Mouse (Mus musculus) heart, adult 8-10 months (tissue): ENCODE data around the gene Klf13. TPM values are rescaled to one million over a fixed set of nuclear protein-coding genes. Genes with fewer than 3 reads are reported as not detected.

Experiments used
- DNase-seq: peaks from one replicate; pipeline ENCODE4 v3.0.0; 2022; ENCODE audit warnings: low spot score
- total RNA-seq, 4 experiments: library from RNA; stranded (reverse); gene quantifications; 2 replicates each; pipeline ENCODE4 v1.2.4; 2022

The Klf13 gene
- 10 to 100 TPM; 39.6 to 53.1 (median 47.7) TPM for total RNA-seq

DNA sequence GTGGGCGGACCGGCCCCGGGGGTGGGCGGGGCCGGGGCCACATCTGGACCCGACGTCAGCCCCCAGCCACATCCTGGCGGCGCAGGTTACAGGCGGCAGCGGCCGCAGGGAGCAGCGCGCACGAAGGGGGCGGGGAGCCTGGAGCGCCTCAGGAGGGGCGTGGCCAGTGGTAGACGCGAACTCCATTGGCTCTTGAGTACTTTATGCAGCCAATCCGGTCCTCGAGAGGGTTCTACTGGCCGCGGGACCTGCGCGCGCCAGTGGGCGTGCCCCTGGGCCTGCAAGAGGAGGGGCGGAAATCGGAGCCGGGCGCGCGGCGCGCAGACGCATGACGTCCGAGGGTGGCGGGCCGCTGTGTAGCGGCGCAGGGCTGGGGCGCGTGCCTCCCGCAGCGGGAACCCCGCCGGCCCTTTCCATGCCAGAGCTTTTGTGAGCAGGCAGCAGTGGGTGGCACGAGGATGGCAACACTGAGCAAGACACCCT, at the start of gene Klf13:
Klf13 (minus strand) TSS at position 2 of the 483 bp plus-strand sequence.
- peak; percentile 98 for DNase-seq

DNA sequence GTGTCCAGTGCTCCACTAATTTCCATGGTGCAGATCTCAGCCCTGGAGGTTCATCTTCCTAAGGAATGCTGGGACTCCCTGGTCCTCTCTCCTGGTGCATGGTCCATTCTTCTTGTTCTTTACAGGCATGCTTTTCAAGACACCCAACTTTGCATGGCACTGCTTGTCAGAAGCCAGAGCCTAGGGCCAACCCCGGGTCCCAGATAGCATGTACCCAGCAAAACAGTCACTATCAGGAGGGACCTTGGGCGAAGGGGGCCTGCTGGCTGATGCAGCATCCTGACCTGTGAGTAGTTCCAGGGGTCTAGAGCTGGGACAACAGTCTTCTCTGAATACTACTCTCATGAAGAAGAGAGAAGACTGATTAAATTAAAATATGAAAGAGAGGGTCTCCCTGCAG, 49.7 kb upstream of the Klf13 start:
- no peak for DNase-seq

DNA sequence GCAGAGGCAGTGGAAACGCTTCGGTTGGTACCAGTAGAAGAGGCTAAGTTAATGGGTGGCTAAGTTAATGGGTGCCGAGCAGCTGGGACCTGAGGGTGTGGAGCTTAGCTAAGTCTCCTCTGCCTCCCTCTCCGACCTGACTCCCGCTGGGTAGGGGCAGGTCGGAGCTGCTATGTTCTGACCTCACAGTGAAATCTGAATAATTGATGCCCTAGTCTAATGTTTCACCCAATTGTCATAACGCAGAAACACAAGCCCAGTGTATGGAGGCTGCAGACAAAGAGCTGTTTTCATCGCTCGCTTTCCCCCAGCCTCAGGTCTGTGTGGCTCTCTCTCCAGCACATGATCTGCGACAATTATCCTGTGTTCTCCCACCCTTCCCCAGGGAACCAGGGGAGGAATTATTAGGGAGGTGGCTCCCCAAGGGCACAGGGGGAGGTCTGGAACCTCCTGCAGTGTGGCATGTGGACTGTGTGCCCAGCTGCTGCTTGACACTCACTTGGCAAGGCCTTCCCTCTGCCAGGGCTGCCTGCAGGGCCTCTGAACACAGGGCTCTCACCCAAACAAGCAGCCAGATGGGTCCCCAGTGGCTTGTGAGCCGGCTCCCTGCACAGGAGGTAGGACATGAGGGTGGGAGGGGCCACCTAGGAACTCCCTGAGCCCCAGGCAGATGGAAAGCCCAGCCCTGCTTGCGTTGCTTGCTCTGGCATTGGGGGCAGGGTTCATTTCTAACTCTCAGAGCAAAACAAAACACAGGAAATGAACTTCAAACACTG, 47.9 kb upstream of the Klf13 start:
- no peak for DNase-seq

DNA sequence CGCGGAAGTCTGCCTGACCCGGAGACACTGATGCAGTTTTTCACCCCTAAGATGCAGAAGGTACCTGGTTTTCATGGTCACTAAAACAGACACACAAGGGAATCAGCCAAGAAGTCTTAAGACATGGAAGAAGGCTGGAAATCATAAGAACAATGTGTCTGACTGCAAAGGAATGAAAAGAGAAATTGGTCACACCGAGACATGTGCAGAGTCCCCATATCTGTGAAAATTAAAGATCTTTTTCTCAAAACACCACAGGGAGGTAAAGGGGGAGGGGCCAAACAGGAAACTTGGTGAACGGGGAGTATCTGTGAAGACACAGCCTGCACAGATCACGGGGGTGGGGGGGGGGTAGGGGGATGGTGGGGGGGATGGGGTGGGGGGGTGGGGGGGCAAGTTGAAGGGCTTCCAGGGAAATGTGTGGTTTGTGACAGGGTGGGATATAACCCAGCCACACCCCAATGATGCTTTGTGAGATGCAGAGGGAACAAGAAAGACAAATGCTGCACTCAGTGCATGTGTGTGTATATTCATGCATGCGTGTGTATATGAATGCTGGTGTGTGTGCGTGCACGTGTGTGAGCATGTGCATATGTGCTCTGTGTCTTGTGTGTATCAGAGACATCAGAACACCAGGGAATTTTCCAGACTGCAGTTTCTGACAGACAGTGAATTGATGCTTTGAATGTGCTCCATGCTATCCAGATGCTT, 47.1 kb upstream of the Klf13 start:
- no peak for DNase-seq

DNA sequence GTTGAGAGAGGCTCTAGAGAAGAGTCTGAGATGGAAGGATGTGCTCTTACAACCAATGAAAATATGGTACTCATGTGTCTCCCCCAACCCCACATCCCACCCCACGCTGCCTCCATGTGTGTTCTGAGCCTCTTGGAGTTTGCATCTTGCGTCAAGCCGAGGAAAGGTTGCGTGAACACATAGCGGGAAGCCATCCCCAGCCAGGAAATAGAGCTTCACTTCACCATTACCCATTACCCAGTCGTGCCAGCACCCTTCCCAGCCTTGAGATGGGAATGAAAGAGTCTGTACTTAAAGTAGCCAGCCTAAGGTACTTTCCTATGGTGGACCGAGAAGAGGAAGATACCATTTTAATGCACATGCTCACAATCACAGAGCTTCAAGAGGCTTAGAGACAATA, 46.6 kb upstream of the Klf13 start:
- no peak for DNase-seq

DNA sequence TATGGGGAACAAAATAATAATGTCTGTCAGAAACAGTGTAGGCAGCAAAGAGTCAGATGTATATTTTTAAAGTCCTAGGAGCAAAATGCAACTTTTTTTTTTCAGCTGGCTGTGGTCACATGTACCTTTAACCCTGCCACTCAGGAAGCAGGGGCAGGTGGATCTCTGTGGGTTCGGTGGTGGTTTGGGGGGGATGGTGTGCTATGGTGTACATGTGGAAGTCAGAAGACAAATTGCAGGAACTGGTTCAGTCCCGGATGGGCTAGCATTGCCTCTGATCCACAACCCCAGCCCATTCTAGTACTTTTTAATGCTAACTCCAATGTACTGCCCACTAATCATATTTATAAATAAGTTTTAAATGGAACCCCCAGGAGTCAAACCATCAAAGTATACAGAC, 45.6 kb upstream of the Klf13 start:
- DNase-seq, result no peak

DNA sequence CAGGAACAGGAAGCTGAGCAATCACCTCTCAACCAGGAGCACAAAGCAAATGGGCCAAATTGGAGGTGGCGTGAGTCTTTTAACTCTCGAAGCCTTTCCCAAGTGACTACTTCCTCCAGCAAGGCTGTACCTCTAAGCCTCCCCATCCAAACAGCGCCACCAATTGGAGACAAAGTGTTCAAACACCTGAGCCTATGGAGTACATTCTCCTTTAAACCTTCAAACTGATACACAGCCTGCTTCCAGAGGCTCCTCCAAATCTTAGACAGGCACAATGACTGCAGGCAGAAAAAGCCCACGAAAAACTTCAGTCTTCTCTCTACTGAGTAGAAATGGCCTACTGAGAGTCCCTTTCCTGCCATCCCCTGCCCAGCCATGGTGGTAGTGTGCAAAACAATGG, 38.9 kb upstream of the Klf13 start:
- no peak for DNase-seq

DNA sequence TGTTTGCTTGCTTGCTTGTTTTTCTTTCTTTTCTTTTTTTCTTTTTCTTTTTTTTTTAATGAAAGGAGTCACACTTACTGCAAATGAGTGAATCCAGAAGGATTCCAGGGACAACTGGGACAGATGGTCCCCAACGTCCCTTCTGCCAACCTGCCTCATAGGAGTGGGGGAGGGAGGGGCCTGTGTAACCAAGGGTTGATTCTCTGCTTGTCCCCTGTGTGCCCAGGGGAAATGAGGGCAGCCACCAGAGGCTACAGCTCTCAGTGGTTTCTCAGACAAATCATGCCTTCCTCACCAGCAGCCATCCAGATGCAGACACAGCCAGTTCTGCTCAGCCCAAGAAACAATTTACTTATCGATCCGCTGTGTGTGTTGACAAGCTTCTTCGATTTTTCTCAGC, 32.3 kb upstream of the Klf13 start:
- no peak for DNase-seq

DNA sequence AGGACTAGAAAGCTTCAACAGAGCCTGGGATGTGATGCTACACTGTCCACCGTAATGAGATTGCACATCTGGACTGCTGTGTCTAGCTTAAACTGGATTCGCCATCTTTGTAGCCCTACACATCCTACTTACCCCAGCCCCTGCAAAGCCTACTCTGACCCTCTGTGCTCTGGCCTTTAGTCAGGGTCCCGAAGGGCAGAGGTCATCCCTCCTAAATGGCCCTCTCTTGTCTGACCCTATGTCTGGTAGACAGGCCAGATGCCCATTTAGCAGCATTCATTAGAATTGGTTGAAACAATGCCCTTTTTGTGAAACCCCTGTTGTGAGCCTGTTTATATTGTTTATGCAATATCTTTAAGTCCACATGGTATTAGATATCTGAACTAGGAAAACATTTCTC, 31.2 kb upstream of the Klf13 start:
- no peak for DNase-seq

DNA sequence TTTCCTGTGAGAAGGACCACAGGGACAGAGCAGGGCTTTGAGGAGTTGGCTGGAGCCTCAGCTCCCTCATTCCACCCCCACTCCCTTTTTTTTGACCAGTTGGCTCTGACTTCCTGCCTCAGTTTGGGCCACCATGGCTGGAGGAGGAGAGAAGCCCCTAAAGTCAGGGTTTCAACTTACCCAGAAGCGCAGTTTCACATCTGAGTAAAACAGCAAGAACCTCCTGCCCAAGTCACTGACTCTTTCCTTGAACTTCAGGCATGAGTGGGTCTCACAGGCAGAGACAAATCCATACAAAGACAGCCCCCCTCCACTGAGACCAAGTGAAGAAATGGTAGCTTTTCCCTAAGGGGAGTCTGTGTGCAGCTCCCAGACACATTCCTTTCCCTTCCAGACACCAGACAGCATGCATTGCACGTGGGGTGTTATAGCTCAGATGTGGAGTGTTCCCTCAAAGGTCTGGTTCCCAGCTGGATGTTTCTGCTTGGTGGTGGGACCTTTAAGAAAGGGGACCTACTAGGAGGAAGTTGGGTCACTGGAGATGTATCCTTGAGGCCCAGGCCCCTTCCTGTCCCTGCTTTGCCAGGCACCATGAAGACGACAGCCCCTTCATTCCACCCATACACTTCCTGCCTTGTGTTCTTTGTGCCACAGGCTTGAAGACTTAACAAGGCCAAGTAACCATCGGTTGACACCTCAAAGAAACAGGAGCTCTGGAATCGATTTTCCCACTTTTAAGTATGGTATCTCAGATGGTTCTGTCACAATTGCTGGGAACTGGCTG, 27.1 kb upstream of the Klf13 start:
- DNase-seq, result no peak

DNA sequence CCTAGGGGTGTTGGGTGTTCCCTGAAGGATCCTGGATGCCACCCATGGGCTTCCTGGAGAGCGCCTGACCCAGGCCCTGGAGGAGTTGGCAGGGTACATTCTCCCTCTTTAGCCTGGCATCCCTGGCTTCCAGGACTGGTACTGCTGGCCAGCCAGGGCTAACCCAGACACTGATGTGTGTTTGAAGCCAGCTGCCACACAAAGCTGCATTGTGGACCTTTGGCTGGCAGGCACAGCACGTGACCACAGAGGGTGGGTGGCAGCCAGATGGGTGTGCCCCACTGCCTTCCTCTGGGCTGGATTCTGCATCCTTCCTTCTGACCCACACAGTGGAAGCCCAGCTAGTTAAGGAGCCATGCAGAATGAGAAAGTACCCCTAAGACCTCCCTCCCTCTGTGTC, 26.4 kb upstream of the Klf13 start:
- DNase-seq, result peak; percentile 76

DNA sequence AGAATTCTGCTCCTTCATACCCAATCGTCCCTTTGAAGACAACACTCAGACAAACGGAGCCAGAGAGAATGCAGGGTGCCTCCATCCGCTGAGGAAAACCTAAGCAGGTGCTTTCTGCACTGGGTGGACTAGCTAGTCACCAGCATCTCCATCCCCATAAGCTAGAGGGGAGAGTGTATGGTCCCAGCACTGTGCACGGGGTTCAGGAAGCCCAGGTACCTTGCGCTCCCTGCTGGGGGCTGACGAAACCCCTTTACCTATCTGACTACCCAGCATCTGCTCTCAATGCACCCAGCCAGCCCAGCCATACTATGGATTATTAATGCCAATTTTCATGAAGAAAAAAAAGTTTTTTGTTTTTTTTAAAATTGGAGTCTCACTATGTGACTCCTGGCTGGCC, 25.4 kb upstream of the Klf13 start:
- no peak for DNase-seq

DNA sequence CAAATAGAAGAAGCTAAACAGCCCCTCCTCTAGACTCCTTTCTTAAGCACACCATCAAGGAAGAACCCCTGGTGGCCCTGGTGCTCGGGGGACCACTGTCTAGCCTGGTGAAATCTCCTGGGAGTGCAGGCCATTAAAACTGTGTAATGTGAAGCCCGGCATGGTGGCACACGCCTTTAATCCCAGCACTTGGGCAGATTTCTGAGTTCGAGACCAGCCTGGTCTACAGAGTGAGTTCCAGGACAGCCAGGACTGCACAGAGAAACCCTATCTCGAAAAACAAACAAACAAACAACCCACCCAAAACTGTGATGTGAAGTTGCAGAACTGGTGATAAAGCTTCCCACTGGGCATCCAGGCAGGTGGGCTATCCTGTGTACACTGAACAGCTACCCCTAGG, 24.9 kb upstream of the Klf13 start:
- no peak for DNase-seq

DNA sequence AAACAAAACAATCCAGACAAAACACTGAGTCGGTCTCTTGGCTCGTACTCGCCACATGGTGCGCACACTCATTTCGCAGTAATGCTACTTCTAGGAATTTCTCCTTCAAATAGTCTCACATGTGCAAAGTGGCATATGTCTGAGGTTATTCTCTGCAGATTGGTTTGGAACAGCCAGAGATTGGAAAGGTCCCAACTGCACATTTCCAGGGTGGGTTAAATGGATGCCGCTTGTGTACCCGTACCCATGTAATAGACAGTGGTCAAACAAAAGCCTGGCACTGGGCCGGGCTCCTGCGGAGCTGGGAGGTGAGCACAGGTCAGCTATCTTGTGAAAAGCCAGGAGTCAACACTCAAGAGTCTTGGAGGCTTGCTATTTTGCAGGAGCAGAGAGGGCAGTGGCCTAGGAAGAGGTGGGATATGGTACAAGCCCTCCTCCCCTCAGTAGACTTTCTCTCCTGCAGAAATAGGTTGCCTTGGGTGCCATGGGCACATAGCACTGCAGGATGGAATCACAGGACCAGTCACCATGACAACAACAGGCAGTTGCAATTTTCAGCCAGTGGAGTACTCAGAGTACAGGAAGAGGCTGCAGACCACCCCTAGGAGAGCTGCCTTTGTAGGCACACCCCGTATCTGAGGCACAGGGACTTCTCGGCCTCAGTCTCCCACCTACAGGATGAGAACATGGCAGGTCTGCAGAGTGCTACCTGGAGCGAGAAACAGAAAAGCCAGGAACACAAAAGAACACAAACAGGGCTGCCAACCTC, 19.3 kb upstream of the Klf13 start:
- no peak for DNase-seq

DNA sequence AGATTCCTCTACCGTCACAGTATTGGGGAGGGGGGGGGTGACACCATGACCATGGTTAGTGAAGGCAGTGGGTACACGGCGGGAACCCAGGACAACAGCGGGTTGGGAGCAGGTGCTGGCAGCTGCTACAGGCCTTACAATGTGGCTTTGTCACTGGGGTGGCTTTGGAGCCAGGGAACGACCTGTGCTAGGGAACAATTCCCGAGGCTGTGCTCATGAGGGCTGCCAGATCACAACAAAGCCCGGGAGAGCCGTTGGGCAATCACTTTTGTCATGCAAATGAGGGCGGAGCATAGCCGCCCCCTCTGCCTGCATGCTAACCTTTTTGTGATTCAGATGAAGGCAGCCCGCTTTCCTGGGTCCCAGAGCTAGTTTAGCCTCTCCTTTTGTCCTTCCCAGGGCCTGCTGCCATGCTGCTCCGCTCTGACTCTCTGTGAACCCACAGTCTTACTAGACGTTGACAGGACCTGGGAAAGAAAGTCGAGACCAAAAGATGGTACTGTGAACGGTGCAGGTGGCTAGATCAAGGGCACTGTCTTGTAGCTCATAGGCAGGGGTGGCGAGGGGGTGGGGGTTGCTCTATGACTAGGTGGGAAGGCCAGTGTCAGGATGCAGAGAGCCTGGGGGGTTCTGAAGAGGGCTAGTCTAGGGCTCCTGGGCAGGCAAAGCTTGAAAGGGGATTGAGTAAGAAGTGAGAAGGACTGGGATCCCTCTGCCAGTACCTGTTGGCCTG, 18.4 kb upstream of the Klf13 start:
- DNase-seq, result no peak

DNA sequence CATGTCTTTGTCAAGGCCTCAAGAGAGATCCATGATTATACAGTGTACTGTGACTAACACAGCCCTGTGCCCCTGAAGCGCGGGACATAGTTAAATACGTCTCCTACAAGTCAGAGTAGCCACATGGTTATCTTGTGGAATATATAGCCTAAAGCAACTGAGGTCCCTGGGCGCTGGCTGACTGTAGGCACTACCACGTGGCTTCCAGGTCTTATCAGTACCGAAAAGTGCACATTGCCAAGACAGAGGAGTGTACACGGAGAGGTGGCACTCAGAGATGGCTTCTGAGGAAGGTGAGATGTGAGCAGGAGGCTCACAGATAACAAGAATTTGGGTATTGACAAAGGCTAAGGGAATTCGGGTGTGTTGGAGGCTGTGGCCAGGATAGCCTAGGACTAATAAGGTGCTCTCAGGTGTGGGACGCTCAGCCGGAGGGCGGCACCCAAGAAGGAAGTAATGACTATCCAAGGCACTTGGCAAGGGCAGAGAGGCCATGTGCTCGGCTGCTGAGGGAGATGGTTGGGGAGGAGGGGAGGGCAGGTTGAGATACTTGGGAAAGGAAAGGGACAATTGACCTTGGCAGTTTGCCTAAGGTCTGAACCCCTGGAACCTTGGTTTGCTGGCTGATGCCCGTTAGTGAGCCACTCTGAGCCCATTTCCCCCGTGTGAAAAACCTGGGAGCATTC, 17.6 kb upstream of the Klf13 start:
- no peak for DNase-seq

DNA sequence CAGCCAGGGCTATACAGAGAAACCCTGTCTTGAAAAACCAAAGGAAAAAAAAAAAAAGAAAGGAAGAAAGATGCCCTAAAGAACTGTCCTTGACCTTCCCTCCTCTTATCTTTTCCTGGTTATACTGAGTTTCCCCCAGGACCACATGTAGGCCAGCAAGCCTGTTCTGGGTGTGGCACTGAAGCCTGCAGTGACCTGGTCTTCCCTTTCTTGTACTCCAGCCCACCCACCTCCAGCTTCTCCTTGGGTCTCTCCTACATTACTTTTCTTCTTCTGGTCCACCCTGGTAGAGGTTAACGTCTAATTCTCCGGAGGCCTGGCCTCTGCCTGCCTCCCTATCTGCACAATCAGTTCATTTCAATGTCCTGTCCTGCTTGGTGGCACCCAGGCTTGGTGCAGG, 16.7 kb upstream of the Klf13 start:
- DNase-seq, result no peak

DNA sequence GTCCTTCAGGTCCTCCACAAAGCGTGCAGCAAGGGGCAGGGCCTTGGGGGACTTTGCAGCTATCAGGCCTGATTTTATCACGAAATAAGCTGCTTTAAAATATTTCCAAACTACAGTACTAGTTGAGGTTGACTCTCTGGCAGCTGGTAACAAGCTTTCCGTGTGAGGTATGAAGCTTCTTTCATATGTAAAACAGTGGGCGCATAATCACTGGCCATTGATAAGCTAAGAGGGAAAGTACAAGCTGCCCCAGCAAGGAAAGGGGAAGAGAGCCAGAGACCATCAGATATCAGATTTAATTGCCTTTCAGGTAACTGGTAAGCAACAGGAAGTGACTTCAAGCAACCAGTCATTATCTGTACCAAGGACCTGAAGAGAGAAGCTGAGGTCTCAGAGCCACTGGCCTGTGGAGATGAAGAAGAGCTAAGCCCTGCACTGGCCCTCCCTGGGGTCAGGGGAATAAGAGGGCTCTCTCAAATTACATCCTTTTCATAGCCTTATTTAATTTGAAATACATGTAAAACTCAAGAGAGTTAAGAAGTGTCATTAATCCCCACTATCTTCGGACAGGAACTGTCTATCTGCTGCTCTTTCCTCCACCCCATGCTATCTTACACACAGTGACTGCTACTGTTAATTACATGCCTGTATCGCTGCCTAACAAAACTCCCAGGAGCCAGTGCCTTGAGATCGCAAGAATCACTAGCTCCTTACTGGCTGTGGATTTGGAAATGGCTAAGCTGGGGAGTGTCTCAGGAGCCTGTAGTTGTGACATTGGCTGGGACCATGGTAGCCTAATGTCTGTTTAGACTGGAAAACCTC, 13.6 kb upstream of the Klf13 start:
- no peak for DNase-seq

DNA sequence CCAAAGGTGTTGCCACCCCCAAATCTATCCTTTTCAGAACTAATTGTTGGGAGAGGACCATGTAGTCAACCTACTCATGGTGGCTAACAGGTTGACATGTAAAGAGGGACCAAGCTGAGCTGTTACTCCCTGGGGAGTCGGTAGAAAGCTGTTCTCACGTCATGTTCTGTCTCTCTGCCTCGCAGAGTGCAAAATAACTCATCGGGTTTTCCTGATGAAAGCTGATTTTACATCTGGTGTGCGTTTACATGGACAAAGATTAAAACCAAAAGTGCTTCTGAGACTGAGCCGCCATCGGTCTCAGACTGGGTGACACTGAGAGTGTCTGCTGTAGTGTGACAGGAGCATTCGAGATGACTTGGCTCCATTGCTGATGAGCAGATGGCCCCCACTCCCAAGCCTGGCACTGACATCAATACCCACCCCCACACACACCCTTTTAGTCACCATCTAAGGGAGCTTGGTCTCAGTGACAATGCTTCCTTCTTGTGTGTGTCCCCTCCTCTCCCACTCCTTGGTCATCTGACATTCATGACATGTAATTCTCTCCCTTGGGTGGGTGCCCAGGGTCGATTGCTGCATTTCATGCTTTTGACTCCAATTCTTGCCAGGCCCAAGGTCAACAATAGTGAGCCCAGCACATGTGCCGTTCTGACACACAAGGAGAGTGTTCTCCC, 12.4 kb upstream of the Klf13 start:
- no peak for DNase-seq
